Mouse (Mus musculus) forebrain, embryonic 10.5 days (tissue): ENCODE data around the gene Sv2b. TPM values are rescaled to one million over a fixed set of nuclear protein-coding genes. Genes with fewer than 3 reads are reported as not detected.

ENCODE experiments used
- DNase-seq: peaks from one replicate; pipeline ENCODE4 v3.0.0-alpha.2; 2017; ENCODE audit warnings: low spot score; ENCODE audit errors: extremely low spot score
- H3K27ac ChIP-seq: fragments of 300-500 bp; sonication (generic); 2 replicates; pipeline ENCODE4 v1.5.1; 2016; ENCODE audit warnings: mild to moderate bottlenecking
- H3K27me3 ChIP-seq: fragments of 300-500 bp; sonication (generic); 2 replicates; pipeline ENCODE4 v1.6.1; 2016; ENCODE audit warnings: mild to moderate bottlenecking; ENCODE audit not compliant: poor library complexity, severe bottlenecking
- H3K36me3 ChIP-seq: fragments of 300-500 bp; sonication (generic); replicated peaks from 2 replicates; pipeline ENCODE4 v1.6.1; 2016; ENCODE audit warnings: mild to moderate bottlenecking, moderate library complexity
- H3K4me1 ChIP-seq: fragments of 300-500 bp; sonication (generic); 2 replicates; pipeline ENCODE4 v1.6.1; 2016
- H3K4me3 ChIP-seq: fragments of 300-500 bp; sonication (generic); 2 replicates; pipeline ENCODE4 v1.5.1; 2016; ENCODE audit warnings: mild to moderate bottlenecking, moderate library complexity
- H3K9me3 ChIP-seq: fragments of 300-500 bp; sonication (generic); 2 replicates; pipeline ENCODE4 v1.6.1; 2016; ENCODE audit warnings: mild to moderate bottlenecking, moderate library complexity
- WGBS: fragments of 180-500 bp; shearing (Covaris S2); methylation state at CpG from one replicate; pipeline ENCODE4 v1.1.7; 2016; 5-methylcytosine and 5-hydroxymethylcytosine counted together
- polyA plus RNA-seq: library from polyadenylated mRNA; unstranded; fragments of >200 nt; fragmentation: Nextera tagmentation; extraction: Ambion mirVana; gene quantifications from 2 replicates; pipeline ENCODE4 v1.2.1, GENCODE M21; 2016

Gene Sv2b
- polyA plus RNA-seq, 1 experiment from 2014 or later, result 1.1 TPM

DNA sequence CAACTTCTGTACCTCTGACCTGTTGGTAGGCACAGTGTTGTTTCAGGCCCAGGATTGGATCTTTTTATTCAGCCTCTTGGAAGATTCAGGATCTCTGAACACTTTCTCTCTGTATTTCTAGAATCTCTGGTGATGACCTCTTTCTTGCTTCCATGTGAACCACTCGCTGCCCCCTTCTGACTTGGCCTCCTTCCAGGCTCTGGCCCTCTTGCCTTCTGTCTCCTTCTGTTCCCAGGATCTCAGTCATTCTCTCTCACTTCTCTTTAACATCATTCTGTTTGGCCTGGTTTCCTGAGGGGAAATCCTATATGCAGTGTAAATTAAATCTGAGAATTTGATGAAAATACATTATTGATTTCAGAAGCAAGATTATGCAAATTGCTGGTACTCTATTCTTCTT lies 205.2 kb downstream of the Sv2b start:
- Histone ChIP-seq H3K4me1 (0 out of 2 replicates have a peak, but pooled peaks cover 3% of the 10 kb centered on the region), H3K36me3 (no peaks in the 10 kb centered on the region), H3K27ac (no peak overlapping the region), H3K9me3 (no peaks in the 10 kb centered on the region), H3K4me3 (no peak overlapping the region), H3K27me3 (no peaks in the 10 kb centered on the region)
- no peak for DNase-seq
- 89% methylated on average over 1 of the region's 1 CpGs for WGBS

DNA sequence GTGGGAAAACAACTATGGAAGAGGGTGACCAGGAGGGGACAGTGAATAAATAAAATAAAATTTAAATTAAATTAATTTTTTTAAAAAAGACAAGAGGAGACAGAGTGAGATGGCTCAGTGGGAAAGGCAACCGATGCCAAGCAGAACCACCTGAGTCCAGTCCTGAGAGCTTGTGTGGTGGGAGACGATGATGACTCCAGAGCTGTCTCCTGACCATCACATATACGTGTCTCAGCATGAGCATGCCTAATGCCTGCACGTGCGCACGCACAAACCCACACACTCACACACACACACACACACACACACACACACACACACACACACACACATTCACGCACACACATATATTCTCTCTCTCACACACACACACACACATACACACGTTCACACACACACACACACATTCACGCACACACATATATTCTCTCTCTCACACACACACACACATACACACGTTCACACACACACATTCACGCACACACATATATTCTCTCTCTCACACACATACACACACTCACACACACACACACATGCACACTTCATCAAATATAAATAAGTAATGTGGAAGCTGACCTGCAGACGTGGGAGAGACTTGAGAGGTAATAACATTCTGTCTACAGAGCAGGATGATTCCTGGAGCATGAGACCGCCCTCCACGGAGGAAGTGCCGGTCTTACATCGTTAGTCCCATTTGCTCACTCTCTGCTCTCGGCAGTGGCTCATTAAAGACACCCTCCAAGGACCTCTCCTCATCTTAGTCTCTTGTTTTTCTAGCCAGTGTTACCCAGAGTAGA lies 206.3 kb downstream of the Sv2b start:
- DNase-seq, result no peak
- no peaks in the 10 kb centered on the region for H3K36me3 ChIP-seq
- no peak overlapping the region for H3K4me3 ChIP-seq
- H3K9me3 ChIP-seq, result no peaks in the 10 kb centered on the region
- 0 out of 2 replicates have a peak, but pooled peaks cover 3% of the 10 kb centered on the region for H3K4me1 ChIP-seq
- no peaks in the 10 kb centered on the region for H3K27me3 ChIP-seq
- H3K27ac ChIP-seq, result no peak overlapping the region
- 85% methylated on average over 17 of the region's 17 CpGs for WGBS

DNA sequence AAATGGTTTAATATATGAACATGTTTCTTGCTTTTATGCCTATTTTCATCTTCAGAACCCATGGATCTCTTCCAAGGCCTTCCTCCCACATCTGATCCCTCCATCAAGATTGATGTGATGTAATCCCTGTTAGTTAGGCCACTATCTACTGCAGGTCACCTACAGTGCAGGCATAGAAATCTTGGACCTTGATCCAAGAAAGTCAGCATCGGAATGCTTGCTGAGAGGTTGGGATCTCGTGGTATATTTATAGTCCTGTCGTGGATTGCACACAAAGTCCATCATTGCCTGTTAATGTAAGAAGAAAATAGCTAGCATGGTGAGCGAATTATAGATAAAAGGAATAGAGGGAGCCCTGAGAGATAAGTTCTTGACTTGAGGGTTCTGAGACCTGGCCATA lies 223.6 kb downstream of the Sv2b start:
- Histone ChIP-seq H3K4me3 (no peak overlapping the region), H3K9me3 (no peaks in the 10 kb centered on the region), H3K27ac (no peak overlapping the region), H3K4me1 (no peaks in the 10 kb centered on the region), H3K27me3 (no peaks in the 10 kb centered on the region), H3K36me3 (no peaks in the 10 kb centered on the region)
- WGBS, result 91% methylated on average over 4 of the region's 4 CpGs
- no peak for DNase-seq

DNA sequence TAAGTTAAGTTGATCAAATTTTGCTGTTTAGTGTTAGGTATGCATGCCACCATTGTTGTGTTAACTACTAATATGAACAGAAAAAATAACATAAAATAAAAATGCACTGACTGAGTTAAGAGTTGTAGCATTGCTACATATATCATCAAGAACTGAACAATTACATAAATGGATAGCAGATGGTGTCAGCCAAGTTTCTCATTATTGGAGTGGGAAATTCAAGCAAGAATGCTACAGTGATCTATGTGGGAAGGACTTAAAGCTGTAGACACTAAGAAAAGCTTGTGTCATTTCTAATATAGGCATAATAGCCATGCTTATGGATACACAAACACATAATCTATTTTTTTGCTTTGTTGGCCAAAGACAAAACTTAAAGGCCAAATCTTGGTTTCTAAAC lies 228.9 kb downstream of the Sv2b start:
- Histone ChIP-seq H3K27me3 (no peaks in the 10 kb centered on the region), H3K4me1 (peaks cover 7% of the 10 kb centered on the region)

DNA sequence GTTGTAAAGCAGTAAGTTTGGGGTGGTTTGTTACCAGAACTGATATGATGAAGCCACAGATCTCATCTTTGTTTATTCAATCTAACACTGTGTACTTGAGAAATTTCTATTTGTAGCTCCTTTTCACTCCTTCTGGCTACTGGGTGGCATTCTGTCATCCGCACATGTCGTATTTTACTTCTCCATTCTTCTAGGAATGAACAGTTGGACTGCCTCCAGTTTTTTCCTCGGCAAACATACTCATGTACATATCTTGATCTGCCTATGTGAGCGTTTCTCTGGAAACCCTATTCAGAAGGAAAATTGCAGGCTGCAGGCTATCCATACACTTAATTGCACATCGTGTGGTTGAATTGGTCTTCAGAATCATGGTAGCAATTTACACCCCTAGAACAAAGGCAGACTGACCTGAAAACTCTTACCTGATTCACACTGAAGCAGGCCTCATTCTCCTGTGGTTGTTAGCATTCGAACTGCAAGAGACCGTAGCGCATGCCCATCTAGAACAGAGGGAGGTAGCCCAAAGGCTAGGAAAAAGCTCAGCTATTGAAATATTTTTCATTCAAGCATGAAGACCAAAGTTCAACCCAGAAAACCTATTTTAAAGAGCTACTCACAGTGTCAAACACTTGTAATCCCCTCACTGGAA lies 231.4 kb downstream of the Sv2b start:
- Histone ChIP-seq H3K4me3 (no peak overlapping the region), H3K27me3 (no peaks in the 10 kb centered on the region), H3K36me3 (no peaks in the 10 kb centered on the region), H3K4me1 (peaks cover 10% of the 10 kb centered on the region), H3K27ac (no peak overlapping the region), H3K9me3 (no peaks in the 10 kb centered on the region)
- DNase-seq, result no peak
- 68% methylated on average over 8 of the region's 8 CpGs for WGBS

More for the DNA sequence above, 228.9 kb downstream of the Sv2b start:
- Histone ChIP-seq H3K36me3 (no peaks in the 10 kb centered on the region), H3K4me3 (no peak overlapping the region), H3K9me3 (no peaks in the 10 kb centered on the region), H3K27ac (no peak overlapping the region)
- DNase-seq, result no peak

Other genes with a start within 250 kb of the Sv2b start
- gene Akap13, start 146.3 kb upstream of the Sv2b start, polyA plus RNA-seq, result 24.9 and 25.1 TPM in 2 replicates